In genomic region chrX:111210225-111210624, GRCm38 (mm10) we compare ENCODE assay signal across 9 mouse cellular contexts. TPM values are rescaled to one million over a fixed set of nuclear protein-coding genes. Genes with fewer than 3 reads are reported as not detected.
DNase-seq lines count a peak whose midpoint lies in the region; ATAC-seq lines count a peak whose summit lies in the region.
"Had no signal": no experiment of that assay in that cellular context is flagged by ENCODE, and none has a peak within 500 bp of the region (broad histone marks: within the 10 kb centered on the region; RNA-seq: fewer than 3 reads in every experiment).

No protein-coding gene starts in this region.

- no peak overlapping the region for H3K4me3 ChIP-seq in hindbrain, embryonic 15.5 days
- H3K4me3 ChIP-seq in neural tube, embryonic 15.5 days (replicated peaks), result no peak overlapping the region
- H3K4me3 ChIP-seq: liver, embryonic 13.5 days had no signal

- no peaks in the 10 kb centered on the region for H3K9me3 ChIP-seq in hindbrain, embryonic 15.5 days
- H3K9me3 ChIP-seq in neural tube, embryonic 15.5 days (replicated peaks), result no peaks in the 10 kb centered on the region
- H3K9me3 ChIP-seq: liver, embryonic 13.5 days had no signal

- no peak overlapping the region for H3K27ac ChIP-seq in hindbrain, embryonic 15.5 days (replicated peaks)
- H3K27ac ChIP-seq in neural tube, embryonic 15.5 days (replicated peaks), result no peak overlapping the region
- H3K27ac ChIP-seq: liver, embryonic 13.5 days had no signal

- no peaks in the 10 kb centered on the region for H3K27me3 ChIP-seq in hindbrain, embryonic 15.5 days
- H3K27me3 ChIP-seq in neural tube, embryonic 15.5 days (replicated peaks), result no peaks in the 10 kb centered on the region
- H3K27me3 ChIP-seq: liver, embryonic 13.5 days had no signal

- peak; percentile 2 to 42 for DNase-seq in heart, postnatal 14 days
- DNase-seq in heart, adult 8-10 months (ENCODE audit: low spot score), result no peak
- DNase-seq in MN1 (ENCODE audit: low spot score), result peak; percentile 57
- peak; percentile 17 to 50 for DNase-seq in cerebellum, postnatal 25 days
- DNase-seq in left cerebral cortex, postnatal 25 days (ENCODE audit: low spot score in 2 of 2), result peak; percentile 52 to 66
- no peak for DNase-seq in spleen, postnatal 4 days (ENCODE audit: low spot score in 2 of 2)
- DNase-seq: liver, embryonic 13.5 days had no signal

- peak overlapping the region; percentile 31; the same call in 1 of the 2 replicates for H3K4me2 ChIP-seq in hindbrain, embryonic 15.5 days
- peak overlapping the region; percentile 43 for H3K4me2 ChIP-seq in neural tube, embryonic 15.5 days
- H3K4me2 ChIP-seq: liver, embryonic 13.5 days had no signal

- no peak overlapping the region for H3K9ac ChIP-seq in hindbrain, embryonic 15.5 days
- H3K9ac ChIP-seq in neural tube, embryonic 15.5 days (replicated peaks), result no peak overlapping the region
- H3K9ac ChIP-seq: liver, embryonic 13.5 days had no signal

- 19% methylated on average over 5 of the region's 5 CpGs for WGBS in hindbrain, embryonic 15.5 days
- 11% methylated on average over 5 of the region's 5 CpGs for WGBS in neural tube, embryonic 15.5 days

- no peaks in the 10 kb centered on the region for H3K4me1 ChIP-seq in hindbrain, embryonic 15.5 days (replicated peaks)
- no peaks in the 10 kb centered on the region for H3K4me1 ChIP-seq in neural tube, embryonic 15.5 days
- H3K4me1 ChIP-seq: liver, embryonic 13.5 days had no signal

- intact Hi-C loops in heart, postnatal 14 days (cut with DNase I), result no loop called here
- intact Hi-C loops in left cerebral cortex, postnatal 25 days (cut with DNase I), result no loop called here

- no peaks in the 10 kb centered on the region for H3K36me3 ChIP-seq in hindbrain, embryonic 15.5 days
- H3K36me3 ChIP-seq in neural tube, embryonic 15.5 days, result no peaks in the 10 kb centered on the region
- H3K36me3 ChIP-seq: liver, embryonic 13.5 days had no signal

- peak; percentile 56; the same call in 1 of the 2 replicates for ATAC-seq in hindbrain, embryonic 15.5 days (ENCODE audit: low FRiP score, low read depth)
- ATAC-seq in neural tube, embryonic 15.5 days (ENCODE audit: low FRiP score), result peak; percentile 61; the same call in 1 of the 2 replicates

RNA-seq across cellular contexts. Expression of gene Gm10112, which starts 42.1 kb away (rescaled TPM):
- total RNA-seq in heart, postnatal 14 days (2021), result not detected
- total RNA-seq in heart, adult 8-10 months (2022), result not detected
- not detected in 2 replicates for polyA plus RNA-seq in hindbrain, embryonic 15.5 days (2015; fragmentation: Nextera tagmentation; extraction: Ambion mirVana)
- not detected for total RNA-seq in left cerebral cortex, postnatal 25 days (2021)
- not detected in 2 replicates for polyA plus RNA-seq in neural tube, embryonic 15.5 days (2015; fragmentation: Nextera tagmentation; extraction: Ambion mirVana)
- polyA plus RNA-seq: liver, embryonic 13.5 days had no signal

Comparison
In these comparisons a context has a peak if more than half of its experiments do, and no peak if none do; other contexts are left out.
1. DNase-seq: peak in heart, postnatal 14 days (2 of 2), MN1 (single experiment), cerebellum, postnatal 25 days (2 of 2) and left cerebral cortex, postnatal 25 days (2 of 2); none in heart, adult 8-10 months (single experiment) and spleen, postnatal 4 days (0 of 2).